Mouse (Mus musculus): Measurements from ENCODE around the gene Fam222b.

DNA sequence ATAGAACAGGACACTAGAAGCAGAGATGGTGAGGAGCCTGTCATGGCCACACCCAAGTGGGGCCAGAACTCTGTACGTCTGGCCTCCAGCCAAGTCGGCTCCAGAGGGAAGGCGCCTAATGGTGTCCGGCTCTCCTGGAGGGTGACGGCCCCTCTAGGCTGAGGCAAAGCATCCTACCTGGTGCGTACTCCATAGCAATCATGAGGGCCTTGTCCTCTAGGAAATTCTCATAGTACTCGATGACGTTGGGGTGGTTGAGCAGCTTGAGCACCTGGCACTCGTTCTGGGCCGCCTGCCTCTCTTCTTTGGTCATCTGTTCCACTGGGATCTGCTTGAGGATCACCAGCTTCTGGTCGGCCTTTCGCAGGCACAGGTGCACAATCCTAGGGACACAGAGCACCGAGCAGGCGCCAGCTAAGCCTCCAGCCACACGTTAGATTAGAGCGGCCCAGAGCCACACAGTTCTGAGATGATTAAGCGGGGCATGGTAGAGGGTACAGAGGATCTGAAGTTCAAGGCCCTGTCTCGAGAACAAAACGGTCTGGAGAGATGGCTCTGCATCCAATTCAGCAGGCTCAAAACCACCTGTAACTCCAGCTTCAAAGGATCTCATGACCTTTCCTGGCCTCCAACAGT, 78.4 kb downstream of the Fam222b start:
- TF ChIP-seq CTCF (IDR thresholded peaks at IDR 0.05; ENCODE audit: low read depth) (no peak), EP300 (optimal IDR thresholded peaks at IDR 0.05) (no peak)

All from stomach, postnatal 0 days (tissue).